Mouse (Mus musculus): ENCODE measurements at regions not wholly inside any gene's neighbourhood (a gene's known extent, or its start where the extent isn't known, plus 50 kb on each side); places are given as distances from the start of the nearest gene placed in this dataset.

DNA sequence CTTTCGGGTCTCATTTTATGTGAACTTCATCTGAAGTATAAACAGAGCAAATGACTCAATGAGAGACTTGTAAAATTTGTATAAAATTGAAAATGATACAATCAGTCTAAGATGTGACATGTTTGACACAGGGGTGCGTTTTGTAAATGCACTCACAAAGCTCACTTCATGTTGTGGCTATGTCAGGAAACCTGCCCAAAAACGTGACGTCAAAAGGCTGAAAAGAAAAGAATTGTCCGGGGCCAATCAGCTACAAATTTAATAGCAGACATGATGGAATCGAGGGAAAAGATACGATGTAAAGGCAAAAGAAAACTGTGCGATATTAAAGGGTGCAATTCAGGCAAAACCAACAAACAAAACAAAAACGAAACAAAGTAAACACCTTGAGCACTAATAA, 78.2 kb downstream of the Amer2 start:
- TF ChIP-seq EP300 (optimal IDR thresholded peaks at IDR 0.05): no peak
- TF ChIP-seq CTCF (IDR thresholded peaks at IDR 0.05; ENCODE audit: low read depth): no peak
